Mouse (Mus musculus) spleen, adult 2 months (tissue): ENCODE measurements around the gene Deaf1. TPM values are rescaled to one million over a fixed set of nuclear protein-coding genes. Genes with fewer than 3 reads are reported as not detected.

Experiments used
- DNase-seq, 2 experiments: peaks; one replicate each; pipeline versions ENCODE4 v3.0.0 to v3.0.0-alpha.2; 2012 to 2021; ENCODE audit warnings: low spot score in 2 of 2, low read depth in 1 of 2
- H3K27ac ChIP-seq: fragments of 200-500 bp; 2 replicates; pipeline ENCODE4 v1.5.1; 2012; ENCODE audit warnings: low read length, inconsistent platforms; ENCODE audit not compliant: insufficient read depth
- H3K27me3 ChIP-seq: fragments of 200-500 bp; 2 replicates; pipeline ENCODE4 v1.6.1; 2012; ENCODE audit warnings: mild to moderate bottlenecking, moderate library complexity, low read length, inconsistent platforms; ENCODE audit not compliant: control insufficient read depth, insufficient read depth
- H3K36me3 ChIP-seq: fragments of 200-500 bp; 2 replicates; pipeline ENCODE4 v1.6.1; 2012; ENCODE audit warnings: mild to moderate bottlenecking, low read length, inconsistent platforms; ENCODE audit not compliant: control insufficient read depth, insufficient read depth
- H3K4me1 ChIP-seq: fragments of 200-500 bp; 2 replicates; pipeline ENCODE4 v1.6.1; 2011; ENCODE audit warnings: inconsistent platforms; ENCODE audit not compliant: control insufficient read depth, insufficient read depth, insufficient read length
- H3K4me3 ChIP-seq: fragments of 200-500 bp; 2 replicates; pipeline ENCODE4 v1.5.1; 2011; ENCODE audit warnings: mild to moderate bottlenecking, inconsistent platforms; ENCODE audit not compliant: insufficient read depth, insufficient read length; ENCODE audit errors: extremely low read depth
- CTCF ChIP-seq: fragments of 200-500 bp; IDR thresholded peaks from 2 replicates; pipeline ENCODE4 v1.5.1; 2011; ENCODE audit warnings: mild to moderate bottlenecking, inconsistent platforms; ENCODE audit not compliant: insufficient read depth, insufficient read length, insufficient replicate concordance; ENCODE audit errors: extremely low read depth
- POLR2A ChIP-seq: fragments of 200-500 bp; IDR thresholded peaks from 2 replicates; pipeline ENCODE4 v1.6.1; 2011; ENCODE audit warnings: low read depth, low read length, inconsistent platforms
- WGBS: fragments of 180-500 bp; shearing (Covaris S2); methylation state at CpG from one replicate; pipeline ENCODE4 v1.1.7; 2018; 5-methylcytosine and 5-hydroxymethylcytosine counted together
- polyA plus RNA-seq: library from polyadenylated mRNA; depleted of rRNA; stranded (reverse); fragments of >200 nt; gene quantifications from 2 replicates; pipeline ENCODE4 v1.2.3, GENCODE M21; 2012

Gene Deaf1
- polyA plus RNA-seq, 1 experiment, result 15.3 TPM

DNA sequence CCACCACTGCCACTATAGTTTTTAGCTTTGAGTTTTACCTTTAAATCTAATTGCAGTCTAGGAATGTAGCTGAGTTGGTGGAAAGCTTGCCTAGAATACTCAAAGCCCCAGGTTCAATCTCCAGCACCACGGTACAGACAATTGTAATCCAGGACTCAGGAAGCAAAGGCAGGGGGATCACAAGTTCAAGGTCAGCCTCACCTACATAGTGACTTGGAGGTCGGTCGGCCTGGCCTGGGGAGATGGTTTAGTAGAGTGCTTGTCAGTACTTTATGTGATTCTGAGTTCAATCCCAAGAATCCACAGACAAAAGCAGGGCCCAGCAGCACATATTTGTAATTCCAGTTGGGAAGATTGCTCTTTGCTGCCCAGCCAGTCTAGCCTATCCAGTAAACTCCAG, 39.4 kb downstream of the Deaf1 start:
- H3K27me3 ChIP-seq, result peaks cover 10% of the 10 kb centered on the region
- DNase-seq, result no peak
- 88% methylated on average over 3 of the region's 3 CpGs for WGBS

GRCm38 (mm10) chr7:141282756-141283155, 44.7 kb downstream of the Deaf1 start:
- no peak overlapping the region for H3K27ac ChIP-seq
- WGBS, result 88% methylated on average over 4 of the region's 4 CpGs
- no peak for DNase-seq
- 0 out of 2 replicates have a peak, but pooled peaks cover 6% of the 10 kb centered on the region for H3K4me1 ChIP-seq
- H3K4me3 ChIP-seq, result no peak overlapping the region
- H3K36me3 ChIP-seq, result no peaks in the 10 kb centered on the region
- peaks cover 5% of the 10 kb centered on the region; the same call in 1 of the 2 replicates for H3K27me3 ChIP-seq
- TF ChIP-seq CTCF, result no peak

More for the DNA sequence above, 39.4 kb downstream of the Deaf1 start:
- TF ChIP-seq POLR2A, result no peak
- TF ChIP-seq CTCF, result no peak
- no peaks in the 10 kb centered on the region for H3K36me3 ChIP-seq
- peaks cover 3% of the 10 kb centered on the region; the same call in 1 of the 2 replicates for H3K4me1 ChIP-seq
- no peak overlapping the region for H3K4me3 ChIP-seq
- no peak overlapping the region for H3K27ac ChIP-seq

DNA sequence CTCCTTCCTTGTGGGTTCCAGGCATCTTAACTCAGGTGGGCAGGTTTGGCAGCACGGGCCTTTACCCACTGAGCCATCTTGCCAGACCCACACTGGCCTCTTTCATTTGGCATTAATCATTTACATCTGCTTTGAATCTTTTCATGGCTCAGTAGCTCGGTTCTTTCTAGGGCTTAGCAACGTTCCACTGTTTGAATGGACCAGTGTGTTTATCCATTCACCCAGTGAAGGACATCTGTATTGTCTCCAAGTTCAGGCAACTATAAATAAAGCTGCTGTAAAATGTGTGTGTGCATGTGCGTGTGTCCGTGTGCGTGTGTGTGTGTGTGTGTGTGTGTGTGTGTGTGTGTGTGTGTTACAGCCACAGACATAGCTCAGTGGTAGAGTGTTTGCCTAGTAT, 46.0 kb downstream of the Deaf1 start:
- DNase-seq, result no peak
- no peaks in the 10 kb centered on the region for H3K36me3 ChIP-seq
- 0 out of 2 replicates have a peak, but pooled peaks cover 6% of the 10 kb centered on the region for H3K4me1 ChIP-seq
- H3K27me3 ChIP-seq, result peaks cover 5% of the 10 kb centered on the region; the same call in 1 of the 2 replicates
- H3K27ac ChIP-seq, result no peak overlapping the region
- H3K4me3 ChIP-seq, result no peak overlapping the region
- 80% methylated on average over 6 of the region's 6 CpGs for WGBS
- TF ChIP-seq CTCF (no peak), POLR2A (no peak)

- peaks cover 5% of the 10 kb centered on the region; the same call in 1 of the 2 replicates for H3K27me3 ChIP-seq
- H3K4me3 ChIP-seq, result no peak within 1 kb of the TSS
- WGBS, result 14% methylated on average over 46 of the region's 46 CpGs
- DNase-seq, result no peak
- H3K4me1 ChIP-seq, result peaks cover 18% of the 10 kb centered on the region; the same call in 1 of the 2 replicates
- H3K36me3 ChIP-seq, result no peaks in the 10 kb centered on the region
- TF ChIP-seq CTCF, result no peak
- no peak for TF ChIP-seq POLR2A
- no peak within 1 kb of the TSS for H3K27ac ChIP-seq
These were observed 48.5 kb downstream of the Deaf1 start, which contains the start of gene Sct for GRCm38 (mm10) chr7:141278766-141279590. Gene Sct, minus strand, starts transcription at chr7:141279133.

GRCm38 (mm10) chr7:141277701-141278678, 49.5 kb downstream of the Deaf1 start:
- Histone ChIP-seq H3K27ac (no peak overlapping the region), H3K4me1 (peaks cover 18% of the 10 kb centered on the region; the same call in 1 of the 2 replicates), H3K36me3 (no peaks in the 10 kb centered on the region), H3K27me3 (peaks cover 5% of the 10 kb centered on the region; the same call in 1 of the 2 replicates), H3K4me3 (no peak overlapping the region)
- no peak for TF ChIP-seq POLR2A
- no peak for TF ChIP-seq CTCF
- WGBS, result 90% methylated on average over 11 of the region's 11 CpGs
- DNase-seq, result no peak

DNA sequence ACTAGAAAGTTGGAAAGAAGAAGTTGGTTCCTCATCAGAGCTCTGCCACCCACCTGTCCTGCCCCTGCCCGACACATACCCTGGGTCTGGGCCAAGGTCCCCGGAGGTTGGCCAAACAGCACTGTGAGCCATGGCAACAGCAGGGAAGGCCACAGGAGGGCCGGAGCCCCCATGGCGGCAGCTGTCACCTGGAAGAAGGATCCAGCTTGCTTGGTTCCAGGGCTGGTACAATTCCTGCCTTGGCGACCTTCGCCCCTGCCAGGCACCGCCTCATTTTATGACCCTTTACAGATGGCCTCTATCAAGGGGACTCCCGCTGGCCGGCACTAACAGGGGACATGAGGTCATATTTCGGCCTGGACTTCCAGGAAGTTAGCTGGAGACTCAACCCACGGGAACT, 50.9 kb downstream of the Deaf1 start, which contains the start of gene Cdhr5:
Gene Cdhr5, minus strand, starts transcription at position 241 of the 400 bp plus-strand sequence.
- no peak for TF ChIP-seq POLR2A
- no peak for TF ChIP-seq CTCF
- no peak within 1 kb of the TSS for H3K27ac ChIP-seq
- H3K4me3 ChIP-seq, result no peak within 1 kb of the TSS
- H3K36me3 ChIP-seq, result no peaks in the 10 kb centered on the region
- 69% methylated on average over 11 of the region's 11 CpGs for WGBS
- DNase-seq, result peak in 1 of 2 experiments; percentile 28
- peaks cover 18% of the 10 kb centered on the region; the same call in 1 of the 2 replicates for H3K4me1 ChIP-seq
- H3K27me3 ChIP-seq, result peaks cover 5% of the 10 kb centered on the region; the same call in 1 of the 2 replicates
